Mouse (Mus musculus) testis, postnatal 10 days (tissue): ENCODE results near the gene Zc3h7b.
"Not testable (repeated sequence)": the region's sequence is repeated elsewhere in the genome, so short reads cannot be mapped to it uniquely, and the experiment has no call there.

Experiments used
- DNase-seq: peaks from one replicate; pipeline ENCODE4 v3.0.0; 2021; ENCODE audit warnings: low spot score

Zc3h7b gene

GRCm38 (mm10) chr15:81744992-81745600 is at the start of gene Zc3h7b, which contains the start of gene Rangap1:
Gene Zc3h7b (plus strand): TSS chr15:81745057.
Gene Rangap1 (minus strand): TSS chr15:81745530.
- peak; percentile 83 for DNase-seq

- DNase-seq: no peak
These were observed 47.7 kb upstream of the Zc3h7b start, which contains the start of gene Chadl for GRCm38 (mm10) chr15:81697175-81697574. Gene Chadl (minus strand): TSS chr15:81697287.

GRCm38 (mm10) chr15:81697847-81698246 is 47.0 kb upstream of the Zc3h7b start:
- DNase-seq: no peak

- no peak for DNase-seq
These were observed 46.3 kb upstream of the Zc3h7b start for GRCm38 (mm10) chr15:81698532-81698931.

GRCm38 (mm10) chr15:81700161-81700560 is 44.7 kb upstream of the Zc3h7b start:
- DNase-seq: no peak

GRCm38 (mm10) chr15:81700601-81701000 is 44.3 kb upstream of the Zc3h7b start:
- DNase-seq: no peak

- not testable (repeated sequence) for DNase-seq
These were observed 43.5 kb upstream of the Zc3h7b start for GRCm38 (mm10) chr15:81701350-81701749.

- no peak for DNase-seq
These were observed 42.4 kb upstream of the Zc3h7b start for GRCm38 (mm10) chr15:81702306-81703093.

- DNase-seq: no peak
These were observed 41.8 kb upstream of the Zc3h7b start for GRCm38 (mm10) chr15:81703094-81703489.

GRCm38 (mm10) chr15:81708991-81709390 is 35.9 kb upstream of the Zc3h7b start:
- DNase-seq: no peak

- no peak for DNase-seq
These were observed 35.2 kb upstream of the Zc3h7b start for GRCm38 (mm10) chr15:81709686-81710085.

- no peak for DNase-seq
These were observed 34.1 kb upstream of the Zc3h7b start for GRCm38 (mm10) chr15:81710801-81711200.

GRCm38 (mm10) chr15:81713742-81714141 is 31.1 kb upstream of the Zc3h7b start:
- no peak for DNase-seq

GRCm38 (mm10) chr15:81718336-81719138 is 26.3 kb upstream of the Zc3h7b start:
- DNase-seq: no peak

GRCm38 (mm10) chr15:81719139-81719531 is 25.7 kb upstream of the Zc3h7b start:
- no peak for DNase-seq

- DNase-seq: no peak
These were observed 22.5 kb upstream of the Zc3h7b start for GRCm38 (mm10) chr15:81722361-81722760.

GRCm38 (mm10) chr15:81723653-81724052 is 21.2 kb upstream of the Zc3h7b start:
- DNase-seq: no peak

- no peak for DNase-seq
These were observed 18.9 kb upstream of the Zc3h7b start for GRCm38 (mm10) chr15:81725965-81726364.

GRCm38 (mm10) chr15:81729241-81729791 is 15.5 kb upstream of the Zc3h7b start:
- peak; percentile 62 for DNase-seq

GRCm38 (mm10) chr15:81729792-81730635 is 14.8 kb upstream of the Zc3h7b start:
- peak; percentile 93 for DNase-seq

GRCm38 (mm10) chr15:81735075-81735474 is 9.8 kb upstream of the Zc3h7b start:
- no peak for DNase-seq
